Mouse (Mus musculus): Measurements from ENCODE around the gene Rrp1b. TPM values are rescaled to one million over a fixed set of nuclear protein-coding genes. Genes with fewer than 3 reads are reported as not detected.
A peak's percentile ranks its signal among the peaks of the same experiment; 100 is the strongest.

Gene Rrp1b
- total RNA-seq, 2 experiments from 2014 or later = 17.7 to 17.8 TPM

- DNase-seq (ENCODE audit: low spot score in 2 of 2) = no peak
Observed at GRCm38 (mm10) chr17:32028301-32028700, 7.6 kb upstream of the Rrp1b start.

GRCm38 (mm10) chr17:32031684-32032083 is 4.2 kb upstream of the Rrp1b start:
- DNase-seq (ENCODE audit: low spot score in 2 of 2) = no peak

- no peak for DNase-seq (ENCODE audit: low spot score in 2 of 2)
Observed at GRCm38 (mm10) chr17:32034322-32034721, 1.6 kb upstream of the Rrp1b start.

- DNase-seq (ENCODE audit: low spot score in 2 of 2) = no peak
Observed at GRCm38 (mm10) chr17:32036509-32037438, 874 bp downstream of the Rrp1b start.

GRCm38 (mm10) chr17:32040263-32040662 is 4.4 kb downstream of the Rrp1b start:
- no peak for DNase-seq (ENCODE audit: low spot score in 2 of 2)

GRCm38 (mm10) chr17:32046541-32046940 is 10.6 kb downstream of the Rrp1b start:
- peak in 1 of 2 experiments; percentile 43 for DNase-seq (ENCODE audit: low spot score in 2 of 2)

- no peak for DNase-seq (ENCODE audit: low spot score in 2 of 2)
Observed at GRCm38 (mm10) chr17:32048351-32048750, 12.5 kb downstream of the Rrp1b start.

- DNase-seq (ENCODE audit: low spot score in 2 of 2) = no peak
Observed at GRCm38 (mm10) chr17:32049914-32050313, 14.0 kb downstream of the Rrp1b start.

- DNase-seq (ENCODE audit: low spot score in 2 of 2) = no peak
Observed at GRCm38 (mm10) chr17:32050609-32051008, 14.7 kb downstream of the Rrp1b start.

- DNase-seq (ENCODE audit: low spot score in 2 of 2) = peak in 1 of 2 experiments; percentile 23
Observed at GRCm38 (mm10) chr17:32052237-32053080, 16.6 kb downstream of the Rrp1b start.

- DNase-seq (ENCODE audit: low spot score in 2 of 2) = no peak
Observed at GRCm38 (mm10) chr17:32053677-32054076, 17.8 kb downstream of the Rrp1b start.

- DNase-seq (ENCODE audit: low spot score in 2 of 2) = no peak
Observed at GRCm38 (mm10) chr17:32057843-32058242, 21.9 kb downstream of the Rrp1b start.

- DNase-seq (ENCODE audit: low spot score in 2 of 2) = no peak
Observed at GRCm38 (mm10) chr17:32059084-32059483, 23.2 kb downstream of the Rrp1b start.

GRCm38 (mm10) chr17:32061219-32061618 is 25.3 kb downstream of the Rrp1b start:
- DNase-seq (ENCODE audit: low spot score in 2 of 2) = no peak

- no peak for DNase-seq (ENCODE audit: low spot score in 2 of 2)
Observed at GRCm38 (mm10) chr17:32063654-32064053, 27.8 kb downstream of the Rrp1b start.

- peak in 1 of 2 experiments; percentile 6 for DNase-seq (ENCODE audit: low spot score in 2 of 2)
Observed at GRCm38 (mm10) chr17:32064762-32065161, 28.9 kb downstream of the Rrp1b start.

- no peak for DNase-seq (ENCODE audit: low spot score in 2 of 2)
Observed at GRCm38 (mm10) chr17:32067541-32067940, 31.6 kb downstream of the Rrp1b start.

- no peak for DNase-seq (ENCODE audit: low spot score in 2 of 2)
Observed at GRCm38 (mm10) chr17:32068381-32068780, 32.5 kb downstream of the Rrp1b start.

- DNase-seq (ENCODE audit: low spot score in 2 of 2) = no peak
Observed at GRCm38 (mm10) chr17:32068810-32069209, 32.9 kb downstream of the Rrp1b start.

GRCm38 (mm10) chr17:32073359-32073758 is 37.5 kb downstream of the Rrp1b start:
- DNase-seq (ENCODE audit: low spot score in 2 of 2) = peak; percentile 55 to 82

GRCm38 (mm10) chr17:32074658-32075057 is 38.8 kb downstream of the Rrp1b start:
- DNase-seq (ENCODE audit: low spot score in 2 of 2) = no peak

GRCm38 (mm10) chr17:32075164-32075563 is 39.3 kb downstream of the Rrp1b start:
- DNase-seq (ENCODE audit: low spot score in 2 of 2) = peak in 1 of 2 experiments; percentile 20
